Mouse (Mus musculus) heart, adult 8-10 months (tissue): ENCODE measurements at regions not wholly inside any gene's neighbourhood (a gene's known extent, or its start where the extent isn't known, plus 50 kb on each side); places are given as distances from the start of the nearest gene placed in this dataset.
"Not testable (repeated sequence)": the region's sequence is repeated elsewhere in the genome, so short reads cannot be mapped to it uniquely, and the experiment has no call there.

Experiments
- DNase-seq: peaks from one replicate; pipeline ENCODE4 v3.0.0; 2022; ENCODE audit warnings: low spot score

DNA sequence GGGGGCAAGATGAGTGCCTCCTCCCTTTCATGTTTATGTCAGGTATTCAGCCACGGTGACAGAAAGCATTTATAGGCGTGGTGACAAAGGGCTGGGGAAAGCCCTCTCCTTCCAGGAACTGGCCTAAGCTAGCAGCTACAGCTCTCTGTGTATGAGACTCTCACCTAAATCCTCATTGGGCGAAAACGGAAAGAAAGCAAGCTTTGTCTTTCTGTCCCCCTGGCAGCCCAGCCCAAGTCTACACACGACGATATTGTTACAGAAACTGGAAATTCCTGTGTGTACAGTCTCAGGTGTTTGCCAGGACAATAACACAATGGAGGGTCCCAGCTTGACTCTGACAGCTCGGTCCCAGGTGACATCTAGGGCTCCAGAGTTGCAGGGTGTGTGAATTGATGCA, 60.0 kb downstream of the Dact2 start:
- DNase-seq: no peak

DNA sequence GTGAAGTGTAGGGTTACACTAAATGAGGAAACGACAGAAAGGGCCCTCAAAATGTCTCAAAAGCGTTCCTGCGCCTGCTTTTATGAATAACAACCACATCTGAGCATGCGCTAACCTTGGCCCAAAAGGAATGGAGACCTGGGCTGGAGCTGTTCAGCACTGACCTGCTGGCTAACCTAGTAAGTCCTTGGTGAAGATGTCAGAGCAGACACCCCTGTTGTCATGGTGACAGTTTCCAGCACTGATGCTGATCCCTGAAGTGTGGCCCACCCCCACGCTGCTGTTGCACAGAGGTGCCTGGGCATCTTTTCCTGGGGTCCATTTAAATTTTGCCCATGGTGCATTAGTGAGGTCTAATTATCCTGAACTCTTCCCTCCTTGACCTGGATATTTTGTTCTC, 62.4 kb downstream of the Dact2 start:
- no peak for DNase-seq

DNA sequence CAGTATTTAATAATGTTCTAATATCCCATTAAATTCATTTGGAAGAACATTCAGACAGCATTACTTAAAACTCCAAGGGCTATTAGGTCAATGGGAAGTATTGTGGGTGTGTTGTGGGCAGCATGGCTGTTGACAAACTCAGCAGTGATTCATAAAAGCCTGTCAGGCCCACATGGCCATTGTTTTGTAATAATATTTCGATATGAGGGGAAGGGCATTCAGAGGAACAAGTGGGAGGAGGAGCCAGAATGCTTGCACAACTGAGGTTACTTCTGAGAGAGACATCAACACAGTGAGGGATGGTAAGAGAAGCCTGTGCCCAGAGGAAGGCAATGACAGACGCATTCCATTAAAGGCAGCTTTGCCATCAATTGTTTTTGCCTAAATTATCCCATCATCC, 63.8 kb downstream of the Dact2 start:
- no peak for DNase-seq

DNA sequence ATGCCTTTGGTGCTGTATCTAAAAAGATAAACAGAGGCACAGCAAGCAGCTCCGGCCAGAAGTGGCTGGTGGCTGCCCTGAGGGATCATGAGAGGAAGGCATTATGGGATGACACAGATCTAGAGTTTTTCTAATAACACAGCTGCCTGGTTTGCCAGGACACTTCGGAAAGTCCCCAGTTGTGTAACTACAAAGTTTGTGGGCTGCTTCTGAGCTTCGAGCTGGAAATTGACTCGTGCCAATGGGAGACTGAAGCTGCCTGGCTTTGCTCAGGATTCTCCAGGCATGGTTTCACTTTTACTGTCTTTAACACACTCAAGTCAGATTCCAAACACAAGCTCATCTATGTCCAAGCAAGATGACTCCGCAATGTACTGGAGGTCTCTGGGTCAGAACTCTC, 65.2 kb downstream of the Dact2 start:
- DNase-seq: no peak

- peak; percentile 45 for DNase-seq
Observed at GRCm38 (mm10) chr17:14136702-14137315, 67.3 kb downstream of the Dact2 start.

- no peak for DNase-seq
Observed at GRCm38 (mm10) chr17:14134604-14135003, 69.5 kb downstream of the Dact2 start.

- DNase-seq: no peak
Observed at GRCm38 (mm10) chr17:14133986-14134385, 70.1 kb downstream of the Dact2 start.

GRCm38 (mm10) chr17:14127031-14127430, 67.7 kb upstream of the Gm7358 start:
- DNase-seq: not testable (repeated sequence)

DNA sequence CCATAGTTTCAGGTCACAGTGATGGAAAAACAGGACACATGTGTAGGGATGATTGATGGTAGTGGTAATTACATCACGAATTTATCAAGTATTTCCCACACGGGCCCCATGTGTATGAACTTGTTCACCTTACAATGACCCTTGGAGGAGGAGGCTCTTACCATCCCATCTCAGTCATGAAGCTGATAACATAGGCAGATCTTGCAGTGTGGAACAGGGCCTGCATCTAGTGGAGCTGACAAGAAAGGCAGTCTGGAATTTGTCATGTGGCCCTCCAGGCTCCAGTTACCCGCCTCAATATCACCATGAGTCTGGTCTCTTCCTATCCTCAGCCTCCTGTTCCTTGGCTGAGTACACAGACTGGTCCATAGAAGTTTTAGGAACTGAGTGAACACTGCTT, 59.5 kb upstream of the Gm7358 start:
- no peak for DNase-seq

DNA sequence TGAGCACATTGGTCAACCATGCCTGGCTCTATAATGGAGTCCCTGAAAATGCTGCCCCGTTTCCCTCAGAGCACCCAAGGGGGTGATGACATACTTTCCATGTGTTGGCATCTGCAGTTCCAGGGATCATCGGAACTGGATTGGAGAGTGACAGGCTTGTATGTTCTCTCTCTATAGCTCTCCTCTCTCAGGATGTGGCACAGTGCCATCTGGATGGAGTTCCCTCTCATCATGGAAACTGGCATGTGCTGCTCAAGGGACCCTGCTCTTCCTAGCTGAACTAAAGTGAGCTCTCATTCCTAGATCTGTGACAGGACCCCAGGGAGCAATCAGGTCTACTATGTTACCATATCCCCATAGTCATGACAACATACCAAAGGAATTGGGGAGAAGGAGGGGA, 56.9 kb upstream of the Gm7358 start:
- DNase-seq: no peak

DNA sequence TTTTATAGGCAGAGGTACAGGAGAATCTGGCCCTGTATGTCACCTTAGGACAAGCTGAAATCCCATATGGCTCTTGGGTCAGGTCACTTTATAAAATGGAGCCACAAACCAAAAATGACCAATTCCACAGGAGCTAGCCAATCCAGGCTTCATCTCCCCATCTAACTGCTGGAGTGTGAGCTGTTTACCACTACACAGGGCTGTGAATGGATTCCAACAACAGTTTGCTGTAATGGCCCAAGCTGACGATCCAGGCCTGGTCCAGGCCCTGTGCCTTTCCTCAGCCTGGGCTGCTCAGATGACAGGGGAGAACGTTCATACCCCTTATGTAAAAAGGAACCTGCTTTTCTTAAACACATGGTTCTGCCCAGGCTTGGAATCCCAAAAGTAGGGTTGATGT, 55.5 kb upstream of the Gm7358 start:
- no peak for DNase-seq

DNA sequence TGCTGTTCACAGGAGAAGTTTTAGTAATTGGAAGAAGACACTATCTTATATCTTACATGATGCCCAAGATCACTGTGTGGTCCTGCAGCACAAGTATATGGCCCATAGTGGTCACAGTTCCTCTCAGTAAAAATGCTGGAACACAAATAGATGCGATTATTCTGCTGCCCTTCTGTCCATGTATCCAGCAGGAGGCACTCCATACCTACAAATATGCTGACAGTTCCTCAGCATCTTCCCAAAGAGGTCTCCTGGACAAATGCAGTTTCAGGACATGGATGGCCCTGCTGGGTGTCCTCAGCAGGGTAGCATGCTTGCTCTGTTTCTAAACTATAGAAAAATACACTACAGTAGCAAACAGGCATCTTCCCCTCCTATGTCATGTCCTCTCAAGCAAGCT, 52.4 kb upstream of the Gm7358 start:
- peak; percentile 9 for DNase-seq
